Mouse (Mus musculus): ENCODE measurements around the gene Zfp341.
A peak's percentile ranks its signal among the peaks of the same experiment; 100 is the strongest.

Zfp341 gene

DNA sequence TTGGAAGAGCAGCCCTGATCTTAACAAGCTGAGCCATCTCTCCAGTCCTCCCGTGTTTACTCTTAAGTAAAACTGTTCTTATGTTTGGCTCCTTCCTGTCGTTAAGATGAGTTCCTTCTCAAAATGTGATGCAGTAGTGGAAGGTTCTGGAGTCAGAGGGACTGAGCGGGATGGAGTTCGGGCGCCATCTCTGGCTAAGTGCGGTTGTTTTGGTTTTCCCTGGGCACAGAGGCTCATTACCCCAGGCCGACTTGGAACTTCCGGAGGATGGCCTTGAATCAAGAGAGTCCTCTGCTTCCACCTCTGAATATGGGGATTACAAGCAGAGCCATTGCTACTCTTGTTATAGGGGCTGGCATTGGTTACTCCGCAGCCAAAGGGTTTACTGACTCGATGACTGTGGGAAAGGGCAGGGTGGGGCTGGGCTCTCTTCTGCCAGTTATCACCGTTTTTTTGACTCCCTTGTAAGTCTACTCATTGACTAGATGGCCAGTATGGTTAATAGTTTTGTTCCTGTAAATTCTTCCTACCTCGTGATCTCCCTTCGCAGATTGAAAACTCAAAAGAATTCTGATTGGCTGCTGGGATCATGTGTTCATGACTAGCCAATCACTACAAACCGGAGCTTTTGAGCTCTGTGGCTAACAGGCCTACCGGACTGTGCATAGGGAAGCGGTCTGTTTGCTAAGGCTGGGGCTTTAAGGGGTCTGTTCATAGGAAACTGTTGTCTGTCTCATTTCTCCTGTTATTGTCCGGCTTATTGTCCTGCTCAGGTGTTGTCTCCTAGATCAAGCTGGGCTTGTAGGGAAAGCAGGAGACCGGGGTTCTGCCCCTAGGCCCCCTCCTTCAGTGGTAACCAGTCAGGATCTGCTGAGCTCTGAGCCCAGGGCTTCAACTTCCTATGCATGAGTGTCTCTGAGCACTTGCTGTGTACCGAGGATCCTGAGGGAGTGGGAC, 63.8 kb downstream of the Zfp341 start:
- DNase-seq (ENCODE audit: low read depth) = peak; percentile 39

- DNase-seq (ENCODE audit: low read depth) = no peak
These were observed 64.6 kb downstream of the Zfp341 start for GRCm38 (mm10) chr2:154677651-154678139.

- peak; percentile 57 for DNase-seq (ENCODE audit: low read depth)
These were observed 65.9 kb downstream of the Zfp341 start for GRCm38 (mm10) chr2:154678995-154679394.

GRCm38 (mm10) chr2:154680337-154680736, 67.2 kb downstream of the Zfp341 start:
- no peak for DNase-seq (ENCODE audit: low read depth)

GRCm38 (mm10) chr2:154680941-154681340, 67.8 kb downstream of the Zfp341 start:
- no peak for DNase-seq (ENCODE audit: low read depth)

- DNase-seq (ENCODE audit: low read depth) = no peak
These were observed 69.6 kb downstream of the Zfp341 start for GRCm38 (mm10) chr2:154682712-154683111.

- DNase-seq (ENCODE audit: low read depth) = peak; percentile 70
These were observed 71.9 kb downstream of the Zfp341 start for GRCm38 (mm10) chr2:154684901-154685470.

- DNase-seq (ENCODE audit: low read depth) = no peak
These were observed 72.7 kb downstream of the Zfp341 start for GRCm38 (mm10) chr2:154685772-154686171.

- DNase-seq (ENCODE audit: low read depth) = peak; percentile 20
These were observed 73.7 kb downstream of the Zfp341 start for GRCm38 (mm10) chr2:154686819-154687218.

DNA sequence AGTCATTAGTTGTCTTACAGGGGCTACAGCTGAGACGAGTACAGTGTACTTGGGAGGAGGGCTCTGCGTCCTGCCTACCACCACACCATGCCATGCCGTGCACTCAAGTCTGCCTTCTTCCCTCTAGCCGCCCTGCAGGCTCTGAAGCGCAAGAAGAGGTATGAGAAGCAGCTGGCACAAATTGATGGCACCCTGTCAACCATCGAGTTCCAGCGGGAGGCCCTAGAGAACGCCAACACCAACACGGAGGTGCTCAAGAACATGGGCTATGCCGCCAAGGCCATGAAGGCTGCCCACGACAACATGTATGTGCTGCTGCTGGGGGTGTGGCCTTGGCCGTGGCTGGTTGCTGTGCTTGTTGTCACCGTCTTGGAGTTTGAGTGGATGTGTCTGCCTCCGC, 76.3 kb downstream of the Zfp341 start:
- no peak for DNase-seq (ENCODE audit: low read depth)

DNA sequence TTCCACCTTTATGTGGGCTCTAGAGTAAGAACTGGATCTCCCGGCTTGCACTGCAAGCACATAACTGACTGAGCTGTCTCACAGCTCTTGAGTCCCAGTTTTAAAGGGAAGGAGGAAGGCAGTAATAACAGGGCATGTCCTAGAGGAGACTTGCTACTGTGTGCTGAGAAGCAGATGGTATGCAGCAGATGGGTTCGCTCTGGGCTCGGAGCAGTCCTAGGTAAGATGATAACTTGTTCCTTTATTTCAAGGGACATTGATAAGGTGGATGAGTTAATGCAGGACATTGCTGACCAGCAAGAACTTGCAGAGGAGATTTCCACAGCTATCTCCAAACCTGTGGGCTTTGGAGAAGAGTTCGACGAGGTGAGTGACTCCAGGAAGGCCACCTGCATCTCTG, 77.9 kb downstream of the Zfp341 start:
- no peak for DNase-seq (ENCODE audit: low read depth)

- no peak for DNase-seq (ENCODE audit: low read depth)
These were observed 80.3 kb downstream of the Zfp341 start for GRCm38 (mm10) chr2:154693186-154693940.

- no peak for DNase-seq (ENCODE audit: low read depth)
These were observed 80.8 kb downstream of the Zfp341 start for GRCm38 (mm10) chr2:154693941-154694256.

DNA sequence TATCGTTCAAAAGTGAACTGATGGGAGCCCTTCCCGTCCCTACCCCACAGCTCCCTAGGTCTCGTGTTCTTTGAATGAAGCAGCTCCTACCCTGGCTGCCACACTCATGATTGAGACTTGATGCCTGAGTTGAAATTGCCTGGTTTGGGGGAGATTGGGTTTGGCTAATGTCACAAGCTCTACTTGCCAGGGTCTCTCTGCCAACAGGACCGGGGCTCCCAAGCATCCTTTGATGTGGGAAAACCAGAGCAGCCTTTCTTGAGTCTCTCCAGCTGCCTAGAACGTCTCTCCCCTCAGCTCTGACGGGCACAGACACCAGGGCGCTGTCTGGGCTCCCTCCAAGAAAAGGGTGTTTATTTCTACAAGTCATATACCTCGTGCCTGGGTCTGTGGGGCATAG, 82.6 kb downstream of the Zfp341 start:
- no peak for DNase-seq (ENCODE audit: low read depth)
